Mouse (Mus musculus) forebrain, embryonic 12.5 days (tissue): Measurements from ENCODE around the gene Proca1. TPM values are rescaled to one million over a fixed set of nuclear protein-coding genes. Genes with fewer than 3 reads are reported as not detected.

Source experiments
- ATAC-seq: fragments of 200-750 bp; cut with Nextera tagmentation; 2 replicates; pipeline ENCODE4 v1.8.0; 2017; ENCODE audit warnings: moderate TSS enrichment; ENCODE audit not compliant: low FRiP score
- H3K27ac ChIP-seq: fragments of 300-500 bp; sonication (generic); 2 replicates; pipeline ENCODE4 v1.5.1; 2016; ENCODE audit warnings: mild to moderate bottlenecking
- H3K27me3 ChIP-seq: fragments of 300-500 bp; sonication (generic); 2 replicates; pipeline ENCODE4 v1.6.1; 2016; ENCODE audit warnings: mild to moderate bottlenecking
- H3K36me3 ChIP-seq: fragments of 300-500 bp; sonication (generic); replicated peaks from 2 replicates; pipeline ENCODE4 v1.6.1; 2016; ENCODE audit warnings: mild to moderate bottlenecking
- H3K4me1 ChIP-seq: fragments of 300-500 bp; sonication (generic); 2 replicates; pipeline ENCODE4 v1.6.1; 2016
- H3K4me2 ChIP-seq: fragments of 300-500 bp; sonication (generic); 2 replicates; pipeline ENCODE4 v1.6.1; 2016; ENCODE audit warnings: mild to moderate bottlenecking, moderate library complexity
- H3K4me3 ChIP-seq: fragments of 300-500 bp; sonication (generic); replicated peaks from 2 replicates; pipeline ENCODE4 v1.5.1; 2016; ENCODE audit warnings: mild to moderate bottlenecking
- H3K9ac ChIP-seq: fragments of 300-500 bp; sonication (generic); 2 replicates; pipeline ENCODE4 v1.6.1; 2016; ENCODE audit warnings: mild to moderate bottlenecking
- H3K9me3 ChIP-seq: fragments of 300-500 bp; sonication (generic); 2 replicates; pipeline ENCODE4 v1.6.1; 2016
- WGBS: fragments of 180-500 bp; shearing (Covaris S2); methylation state at CpG from one replicate; pipeline ENCODE4 v1.1.7; 2016; 5-methylcytosine and 5-hydroxymethylcytosine counted together
- polyA plus RNA-seq: library from polyadenylated mRNA; unstranded; fragments of >200 nt; fragmentation: Nextera tagmentation; extraction: Ambion mirVana; gene quantifications from 2 replicates; pipeline ENCODE4 v1.2.1, GENCODE M21; 2016

The Proca1 gene
- polyA plus RNA-seq, 1 experiment from 2014 or later: 1.5 TPM

GRCm38 (mm10) chr11:78160675-78161074, 32.5 kb upstream of the Proca1 start:
- no peak overlapping the region for H3K9ac ChIP-seq
- no peak for ATAC-seq

DNA sequence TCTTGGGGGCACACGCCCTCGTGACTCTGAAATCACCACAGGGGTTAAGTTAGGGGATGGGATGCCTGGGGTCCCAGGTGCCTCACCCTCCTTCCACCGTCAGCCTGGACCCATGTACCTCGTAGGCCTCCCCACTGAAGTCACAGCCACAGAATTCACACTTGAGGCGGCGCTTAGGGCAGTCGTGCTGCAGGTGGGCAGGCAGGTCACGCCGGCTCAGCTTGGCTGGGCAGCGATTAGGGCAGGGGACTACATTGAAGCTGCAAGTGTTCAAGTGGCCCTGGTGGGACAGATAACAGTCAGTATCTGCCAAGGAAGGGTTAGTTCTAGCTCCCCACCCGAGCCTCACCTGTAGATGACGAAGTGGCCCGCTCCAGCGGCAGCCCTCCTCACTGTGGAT, 32.0 kb upstream of the Proca1 start:
- Histone ChIP-seq H3K4me2 (no peak overlapping the region), H3K27ac (no peak overlapping the region), H3K9me3 (no peaks in the 10 kb centered on the region), H3K27me3 (no peaks in the 10 kb centered on the region), H3K36me3 (peaks cover 66% of the 10 kb centered on the region), H3K9ac (no peak overlapping the region), H3K4me3 (no peak overlapping the region), H3K4me1 (peaks cover 41% of the 10 kb centered on the region)
- no peak for ATAC-seq
- 93% methylated on average over 14 of the region's 14 CpGs for WGBS

More at GRCm38 (mm10) chr11:78160675-78161074, 32.5 kb upstream of the Proca1 start:
- no peak overlapping the region for H3K4me3 ChIP-seq
- WGBS: 90% methylated on average over 3 of the region's 3 CpGs
- no peaks in the 10 kb centered on the region for H3K27me3 ChIP-seq
- H3K36me3 ChIP-seq: peaks cover 71% of the 10 kb centered on the region
- peaks cover 36% of the 10 kb centered on the region for H3K4me1 ChIP-seq
- H3K27ac ChIP-seq: no peak overlapping the region
- H3K4me2 ChIP-seq: no peak overlapping the region
- H3K9me3 ChIP-seq: no peaks in the 10 kb centered on the region

DNA sequence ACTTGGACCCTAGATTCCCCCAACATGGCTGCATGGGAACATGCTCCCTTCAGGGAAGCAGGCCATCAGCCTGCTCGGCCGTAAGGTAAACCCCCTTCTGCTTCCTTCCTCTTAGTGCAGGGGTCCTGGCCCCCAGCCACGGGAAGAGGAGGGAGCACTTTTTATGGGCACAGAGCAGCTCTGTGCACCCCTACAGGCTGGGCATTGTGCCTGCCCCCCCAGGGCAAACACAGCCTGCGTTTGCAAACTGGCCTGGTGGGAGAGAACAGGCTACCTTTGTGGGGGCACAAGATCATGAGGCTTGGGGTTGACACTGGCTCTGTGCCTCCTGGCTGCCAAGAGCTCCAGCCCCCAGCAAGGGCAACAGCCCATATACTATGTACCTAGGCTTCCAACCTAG, 31.2 kb upstream of the Proca1 start:
- no peak for ATAC-seq

GRCm38 (mm10) chr11:78162504-78162903, 30.7 kb upstream of the Proca1 start:
- peak overlapping the region; percentile 99 for H3K27ac ChIP-seq
- H3K4me1 ChIP-seq: peaks cover 38% of the 10 kb centered on the region
- H3K4me2 ChIP-seq: peak overlapping the region; percentile 84
- ATAC-seq: no peak
- no peaks in the 10 kb centered on the region for H3K9me3 ChIP-seq
- peak overlapping the region; percentile 99 for H3K9ac ChIP-seq
- 52% methylated on average over 6 of the region's 6 CpGs for WGBS
- peaks cover 5% of the 10 kb centered on the region; the same call in 1 of the 2 replicates for H3K27me3 ChIP-seq
- H3K36me3 ChIP-seq: peaks cover 54% of the 10 kb centered on the region
- peak overlapping the region; percentile 99 for H3K4me3 ChIP-seq

More for the DNA sequence above, 31.2 kb upstream of the Proca1 start:
- Histone ChIP-seq H3K9me3 (no peaks in the 10 kb centered on the region), H3K4me3 (0 out of 2 replicates have a peak overlapping the region, but pooled peaks have one; percentile 99), H3K9ac (peak overlapping the region; percentile 99; the same call in 1 of the 2 replicates), H3K36me3 (peaks cover 60% of the 10 kb centered on the region), H3K4me1 (peaks cover 39% of the 10 kb centered on the region), H3K4me2 (peak overlapping the region; percentile 84; the same call in 1 of the 2 replicates), H3K27me3 (peaks cover 5% of the 10 kb centered on the region; the same call in 1 of the 2 replicates), H3K27ac (peak overlapping the region; percentile 99; the same call in 1 of the 2 replicates)
- 76% methylated on average over 4 of the region's 4 CpGs for WGBS

DNA sequence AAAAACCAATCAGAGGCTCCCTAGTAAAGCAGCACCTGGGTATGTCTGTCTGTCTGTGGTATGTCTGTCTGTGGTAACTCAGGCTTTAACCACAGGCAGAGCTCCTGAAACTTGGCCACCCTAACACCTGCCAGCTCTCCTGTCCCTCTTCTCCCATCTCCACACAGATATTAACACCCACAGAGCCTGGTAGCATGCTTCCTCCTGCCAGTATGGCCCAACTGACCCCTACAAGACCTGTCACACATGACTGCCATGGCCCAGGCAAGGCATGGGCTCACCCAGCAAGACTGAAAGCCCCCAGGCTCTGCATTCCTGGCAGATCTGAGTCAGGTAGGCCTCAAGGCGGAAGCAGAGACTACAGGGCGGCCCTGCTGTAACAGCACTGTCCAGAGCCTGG, 30.1 kb upstream of the Proca1 start:
- Histone ChIP-seq H3K9me3 (no peaks in the 10 kb centered on the region), H3K36me3 (peaks cover 49% of the 10 kb centered on the region), H3K9ac (peak overlapping the region; percentile 99), H3K27ac (peak overlapping the region; percentile 99), H3K4me2 (peak overlapping the region; percentile 84), H3K27me3 (peaks cover 5% of the 10 kb centered on the region; the same call in 1 of the 2 replicates), H3K4me3 (peak overlapping the region; percentile 99), H3K4me1 (peaks cover 38% of the 10 kb centered on the region)
- WGBS: 75% methylated on average over 2 of the region's 2 CpGs
- no peak for ATAC-seq

- Histone ChIP-seq H3K4me2 (peak overlapping the region; percentile 84), H3K4me3 (peak overlapping the region; percentile 99), H3K9ac (peak overlapping the region; percentile 99), H3K4me1 (peaks cover 35% of the 10 kb centered on the region), H3K27ac (peak overlapping the region; percentile 99), H3K36me3 (peaks cover 40% of the 10 kb centered on the region), H3K27me3 (peaks cover 5% of the 10 kb centered on the region; the same call in 1 of the 2 replicates), H3K9me3 (no peaks in the 10 kb centered on the region)
- WGBS: 0% methylated on average over 22 of the region's 22 CpGs
- ATAC-seq: peak; percentile 66
Measured at GRCm38 (mm10) chr11:78163681-78164603, 29.2 kb upstream of the Proca1 start.

DNA sequence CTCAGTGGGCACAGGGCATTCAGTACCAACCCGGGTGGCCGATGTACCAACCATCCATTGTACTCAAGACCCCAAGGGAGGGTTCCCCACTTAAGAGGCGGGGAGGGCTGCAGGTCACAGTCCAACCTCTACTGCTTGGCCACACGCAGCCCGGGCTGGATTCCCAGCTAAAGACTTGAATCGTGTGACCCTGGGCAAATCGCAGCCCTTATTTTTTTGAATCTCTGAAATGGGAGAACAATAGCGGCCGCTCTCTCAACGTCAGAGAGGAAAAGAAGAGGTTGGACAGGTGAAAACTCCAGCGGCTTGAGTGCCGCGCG, 28.6 kb upstream of the Proca1 start:
- ATAC-seq: 0 out of 2 replicates have a peak, but pooled peaks have one; percentile 0
- peaks cover 5% of the 10 kb centered on the region; the same call in 1 of the 2 replicates for H3K27me3 ChIP-seq
- H3K4me3 ChIP-seq: peak overlapping the region; percentile 99
- H3K4me2 ChIP-seq: peak overlapping the region; percentile 84
- under 1% methylated on average over 14 of the region's 14 CpGs for WGBS
- H3K9me3 ChIP-seq: no peaks in the 10 kb centered on the region
- peak overlapping the region; percentile 99 for H3K27ac ChIP-seq
- H3K9ac ChIP-seq: peak overlapping the region; percentile 99
- peaks cover 34% of the 10 kb centered on the region for H3K36me3 ChIP-seq
- peaks cover 31% of the 10 kb centered on the region for H3K4me1 ChIP-seq

DNA sequence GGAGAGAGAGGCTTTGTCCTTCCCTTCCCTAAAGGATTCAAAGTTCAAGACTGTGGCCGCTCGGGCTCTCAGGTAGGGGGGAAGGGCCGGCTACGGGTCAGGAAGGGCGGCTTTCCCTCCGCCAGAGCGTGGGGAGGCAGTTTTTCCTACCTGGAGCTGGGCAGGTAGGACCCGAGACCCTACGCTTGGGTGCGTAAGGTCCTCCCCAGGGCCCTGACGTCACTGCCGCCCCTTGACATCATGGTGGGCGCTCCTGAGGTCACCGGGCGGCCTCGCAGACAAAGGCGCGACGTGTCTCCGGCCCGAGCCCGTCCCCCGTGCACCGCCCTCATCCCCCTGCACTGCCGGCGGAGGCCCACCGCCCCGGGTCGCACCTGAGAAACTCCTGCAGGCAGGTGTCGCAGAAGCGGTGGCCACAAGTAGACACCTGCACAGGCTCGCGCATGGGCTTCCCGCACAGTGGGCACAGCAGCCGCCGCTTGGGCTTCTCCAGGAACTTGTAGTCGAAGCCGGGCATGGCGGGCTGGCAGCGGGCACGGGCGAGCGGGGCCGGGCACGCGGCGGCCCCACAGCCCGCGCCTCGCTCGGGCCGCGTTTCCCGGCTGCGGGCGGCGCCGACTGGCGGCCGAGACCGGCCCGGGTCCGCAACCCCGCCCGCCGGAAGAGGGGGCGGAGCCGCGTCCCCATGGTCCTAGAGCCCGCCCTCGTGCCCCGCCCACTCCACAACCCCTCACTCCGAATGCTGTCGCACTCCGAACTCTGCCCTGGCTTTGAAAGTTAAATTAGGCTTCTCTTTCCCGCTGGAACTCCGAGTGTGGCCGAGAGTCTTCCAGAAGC, 28.1 kb upstream of the Proca1 start, which contains the start of gene Traf4:
Gene Traf4, minus strand, starts transcription at position 666 of the 837 bp plus-strand sequence.
- peak within 1 kb of the TSS; percentile 99 for H3K27ac ChIP-seq
- H3K9ac ChIP-seq: peak within 1 kb of the TSS; percentile 99
- WGBS: under 1% methylated on average over 78 of the region's 78 CpGs
- H3K4me2 ChIP-seq: peak within 1 kb of the TSS; percentile 84
- peaks cover 28% of the 10 kb centered on the region for H3K36me3 ChIP-seq
- peaks cover 5% of the 10 kb centered on the region; the same call in 1 of the 2 replicates for H3K27me3 ChIP-seq
- peaks cover 29% of the 10 kb centered on the region for H3K4me1 ChIP-seq
- no peaks in the 10 kb centered on the region for H3K9me3 ChIP-seq
- peak within 1 kb of the TSS; percentile 99 for H3K4me3 ChIP-seq
- peak; percentile 83 for ATAC-seq

DNA sequence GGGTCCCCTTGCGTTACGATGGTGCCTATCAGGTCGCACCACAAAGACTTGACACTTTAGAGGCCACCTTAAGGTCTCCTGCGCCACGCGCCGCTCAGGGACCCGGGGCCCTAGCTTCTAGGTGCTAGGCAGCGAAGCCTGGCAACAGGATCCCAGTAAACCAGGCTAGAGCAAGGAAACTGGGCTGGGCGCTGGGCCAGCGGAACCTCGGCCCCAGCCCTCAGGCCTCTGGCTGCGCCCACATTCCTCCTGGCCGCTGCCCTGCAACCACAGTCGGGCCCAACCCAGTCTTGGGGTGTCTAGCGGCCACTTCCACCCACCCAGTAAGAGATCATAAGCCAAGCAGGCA, 27.5 kb upstream of the Proca1 start:
- Histone ChIP-seq H3K36me3 (peaks cover 22% of the 10 kb centered on the region), H3K4me1 (peaks cover 29% of the 10 kb centered on the region), H3K27me3 (peaks cover 5% of the 10 kb centered on the region; the same call in 1 of the 2 replicates), H3K4me2 (peak overlapping the region; percentile 84), H3K4me3 (peak overlapping the region; percentile 99), H3K27ac (peak overlapping the region; percentile 99), H3K9ac (peak overlapping the region; percentile 99), H3K9me3 (no peaks in the 10 kb centered on the region)
- WGBS: 5% methylated on average over 16 of the region's 16 CpGs
- peak; percentile 31; the same call in 1 of the 2 replicates for ATAC-seq

DNA sequence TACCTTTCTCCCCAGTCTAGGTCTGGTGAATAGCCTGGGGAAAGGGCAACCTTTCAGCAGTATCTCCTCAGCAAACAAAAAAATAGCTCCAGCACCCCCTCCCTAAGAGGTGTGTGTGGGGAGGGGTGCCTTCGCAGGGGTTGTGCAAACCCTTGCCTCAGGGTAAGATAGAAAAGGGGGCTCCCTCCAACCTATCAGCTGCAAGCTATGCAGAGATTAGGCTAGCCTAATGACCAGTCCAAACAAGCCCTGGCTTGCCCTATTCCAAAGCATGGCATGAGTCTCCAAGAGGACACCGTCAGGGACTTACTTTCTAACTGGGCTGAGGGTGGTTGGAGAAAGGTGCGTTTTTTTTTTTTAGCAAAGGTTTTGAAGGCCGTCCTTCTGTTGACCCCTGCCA, 27.0 kb upstream of the Proca1 start:
- Histone ChIP-seq H3K4me2 (peak overlapping the region; percentile 84), H3K27me3 (peaks cover 5% of the 10 kb centered on the region; the same call in 1 of the 2 replicates), H3K9ac (peak overlapping the region; percentile 99; the same call in 1 of the 2 replicates), H3K4me1 (peaks cover 29% of the 10 kb centered on the region), H3K9me3 (no peaks in the 10 kb centered on the region), H3K4me3 (peak overlapping the region; percentile 99; the same call in 1 of the 2 replicates), H3K36me3 (peaks cover 18% of the 10 kb centered on the region), H3K27ac (peak overlapping the region; percentile 99; the same call in 1 of the 2 replicates)
- WGBS: 48% methylated on average over 4 of the region's 4 CpGs
- ATAC-seq: no peak

DNA sequence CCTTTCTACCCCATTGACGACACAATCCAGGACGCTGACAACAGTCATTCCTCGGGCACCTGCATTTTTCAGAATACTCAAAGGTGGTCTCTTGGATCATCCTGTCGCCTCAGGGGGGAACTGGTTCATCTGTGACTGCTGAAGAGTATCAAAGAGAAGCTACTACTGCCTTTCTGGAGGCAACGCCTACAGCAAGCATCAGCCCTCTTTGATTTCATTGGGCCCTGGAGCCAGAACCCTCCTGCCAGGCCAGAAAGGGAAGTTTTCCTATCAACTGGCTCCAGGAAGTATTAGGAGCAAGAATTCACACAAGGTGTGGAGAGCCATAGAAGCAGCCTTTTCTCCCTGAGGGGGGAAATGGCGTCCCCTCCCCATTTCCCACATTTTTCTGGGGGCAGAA, 26.6 kb upstream of the Proca1 start:
- Histone ChIP-seq H3K27ac (no peak overlapping the region), H3K4me3 (no peak overlapping the region), H3K9me3 (no peaks in the 10 kb centered on the region), H3K4me1 (peaks cover 29% of the 10 kb centered on the region), H3K9ac (no peak overlapping the region), H3K4me2 (no peak overlapping the region), H3K27me3 (peaks cover 5% of the 10 kb centered on the region; the same call in 1 of the 2 replicates), H3K36me3 (peaks cover 13% of the 10 kb centered on the region)
- 72% methylated on average over 6 of the region's 6 CpGs for WGBS
- no peak for ATAC-seq
